In genomic region chr4:23983452-23983805, GRCm38 (mm10) we compare ENCODE assay signal across 8 mouse cellular contexts.
DNase-seq lines count a peak whose midpoint lies in the region; ATAC-seq and TF ChIP-seq lines count a peak whose summit lies in the region.

No protein-coding gene starts in this region.

- 5% methylated on average over 8 of the region's 8 CpGs for WGBS in heart, embryonic 10.5 days
- WGBS in hindbrain, embryonic 10.5 days, result 7% methylated on average over 8 of the region's 8 CpGs
- under 1% methylated on average over 8 of the region's 8 CpGs for WGBS in midbrain, embryonic 13.5 days

- H3K27me3 ChIP-seq in heart, embryonic 10.5 days (ENCODE audit: insufficient read depth, poor library complexity, severe bottlenecking), result no peaks in the 10 kb centered on the region
- H3K27me3 ChIP-seq in E14TG2a.4 (ENCODE audit: insufficient read depth, low read length), result no peaks in the 10 kb centered on the region
- H3K27me3 ChIP-seq in hindbrain, embryonic 10.5 days (ENCODE audit: insufficient read depth, poor library complexity, severe bottlenecking), result no peaks in the 10 kb centered on the region
- no peaks in the 10 kb centered on the region for H3K27me3 ChIP-seq in midbrain, embryonic 13.5 days

- no peaks in the 10 kb centered on the region for H3K36me3 ChIP-seq in heart, embryonic 10.5 days
- no peaks in the 10 kb centered on the region for H3K36me3 ChIP-seq in E14TG2a.4 (ENCODE audit: insufficient read depth, low read length)
- H3K36me3 ChIP-seq in hindbrain, embryonic 10.5 days, result no peaks in the 10 kb centered on the region
- H3K36me3 ChIP-seq in midbrain, embryonic 13.5 days, result no peaks in the 10 kb centered on the region

- H3K9me3 ChIP-seq in heart, embryonic 10.5 days, result no peaks in the 10 kb centered on the region
- no peaks in the 10 kb centered on the region for H3K9me3 ChIP-seq in E14TG2a.4 (ENCODE audit: low read length)
- no peaks in the 10 kb centered on the region for H3K9me3 ChIP-seq in hindbrain, embryonic 10.5 days
- H3K9me3 ChIP-seq in midbrain, embryonic 13.5 days, result no peaks in the 10 kb centered on the region

- peaks cover 10% of the 10 kb centered on the region; the same call in 1 of the 2 replicates for H3K4me1 ChIP-seq in heart, embryonic 10.5 days
- H3K4me1 ChIP-seq in E14TG2a.4 (replicated peaks; ENCODE audit: low read depth, low read length), result peaks cover 12% of the 10 kb centered on the region
- H3K4me1 ChIP-seq in hindbrain, embryonic 10.5 days (replicated peaks), result peaks cover 41% of the 10 kb centered on the region
- peaks cover 18% of the 10 kb centered on the region for H3K4me1 ChIP-seq in midbrain, embryonic 13.5 days (replicated peaks)

- H3K9ac ChIP-seq in midbrain, embryonic 13.5 days (replicated peaks), result peak overlapping the region; percentile 56

- H3K27ac ChIP-seq in heart, embryonic 10.5 days, result peak overlapping the region; percentile 60
- peak overlapping the region; percentile 84 for H3K27ac ChIP-seq in hindbrain, embryonic 10.5 days
- H3K27ac ChIP-seq in midbrain, embryonic 13.5 days, result peak overlapping the region; percentile 95

- H3K4me2 ChIP-seq in midbrain, embryonic 13.5 days (replicated peaks), result peak overlapping the region; percentile 48

- H3K4me3 ChIP-seq in heart, embryonic 10.5 days, result peak overlapping the region; percentile 46
- 0 out of 2 replicates have a peak overlapping the region, but pooled peaks have one; percentile 41 for H3K4me3 ChIP-seq in E14TG2a.4 (replicated peaks; ENCODE audit: low read length)
- H3K4me3 ChIP-seq in hindbrain, embryonic 10.5 days, result peak overlapping the region; percentile 36
- peak overlapping the region; percentile 23 for H3K4me3 ChIP-seq in midbrain, embryonic 13.5 days (replicated peaks)

- ATAC-seq in midbrain, embryonic 13.5 days, result peak; percentile 93

- no peak for TF ChIP-seq CTCF in E14TG2a.4 (conservative IDR thresholded peaks at IDR 0.05; ENCODE audit: low read length)

- no peak for DNase-seq in heart, embryonic 10.5 days (ENCODE audit: low spot score)
- DNase-seq in heart, adult 11 months, result no peak
- no peak for DNase-seq in hindbrain, embryonic 10.5 days (ENCODE audit: low spot score)
- DNase-seq in thymus, postnatal 4 days, result no peak
- DNase-seq in thymus, adult 18-20 months, result no peak
- DNase-seq in adrenal gland, postnatal 14 days, result no peak
